Mouse (Mus musculus): ENCODE results near the gene Ppox. TPM values are rescaled to one million over a fixed set of nuclear protein-coding genes. Genes with fewer than 3 reads are reported as not detected.

The Ppox gene
- total RNA-seq, 2 experiments from 2014 or later, result 20.4 to 21.8 TPM

DNA sequence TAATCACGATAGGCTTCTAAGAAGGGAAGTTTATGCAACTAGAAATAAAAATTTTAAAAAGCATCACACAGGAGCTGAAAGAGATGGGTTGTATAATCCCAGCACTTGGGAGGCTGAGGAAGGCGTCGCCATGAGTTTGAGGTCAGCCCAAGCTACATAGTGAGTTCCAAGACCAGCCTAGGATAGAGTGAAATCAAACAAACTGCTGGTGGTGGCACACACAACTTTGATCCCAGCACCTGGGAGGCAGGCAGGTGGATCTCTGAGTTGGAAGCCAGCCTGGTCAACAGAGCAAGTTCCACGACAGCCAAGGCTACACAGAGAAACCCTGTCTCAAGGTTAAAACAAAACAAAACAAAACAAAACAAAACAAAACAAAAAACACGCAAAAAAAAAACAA lies 48.6 kb downstream of the Ppox start:
- intact Hi-C loops (cut with DNase I), result no loop called here
- DNase-seq (ENCODE audit: extremely low spot score in 1 of 2, low spot score in 2 of 2), result no peak

DNA sequence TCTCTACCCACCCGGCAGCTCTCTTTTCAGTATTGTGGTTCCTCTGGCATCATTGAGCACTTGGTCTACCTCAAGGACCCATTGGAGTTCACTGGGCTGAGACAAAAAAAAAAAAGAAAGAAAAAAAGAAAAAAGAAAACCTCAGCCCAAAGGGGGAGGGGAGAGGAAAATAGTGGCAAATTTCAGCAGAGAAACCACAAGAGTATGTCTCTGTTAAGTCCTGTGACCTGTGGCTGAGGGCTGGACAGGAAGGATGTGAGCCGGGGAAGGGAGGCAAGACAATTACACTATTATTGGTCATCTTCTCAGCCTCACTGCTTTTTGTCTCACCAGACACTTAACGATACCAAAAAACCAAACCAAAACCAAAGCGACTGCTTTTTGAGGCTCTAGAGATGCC lies 49.1 kb downstream of the Ppox start:
- intact Hi-C loops (cut with DNase I), result no loop called here

DNA sequence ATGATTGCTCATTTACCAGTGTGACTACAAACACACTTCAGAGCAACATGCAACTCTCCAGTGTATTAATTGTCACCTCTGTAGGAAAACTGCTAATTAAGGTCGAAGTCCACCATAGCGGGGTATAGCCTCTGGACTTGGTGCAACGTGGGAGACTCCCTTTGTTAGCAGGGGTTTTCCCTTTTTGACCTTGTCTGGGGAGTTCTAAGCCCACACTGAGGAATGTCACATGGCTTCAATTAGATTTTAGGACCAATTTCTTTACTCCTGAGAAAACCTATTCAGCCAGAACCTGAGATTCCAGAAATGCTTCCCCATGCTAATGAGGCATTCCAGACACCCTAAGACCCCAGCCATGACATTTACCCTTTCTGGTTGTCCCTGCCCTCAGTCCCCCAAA lies 50.8 kb downstream of the Ppox start:
- intact Hi-C loops (cut with DNase I), result no loop called here
- DNase-seq (ENCODE audit: extremely low spot score in 1 of 2, low spot score in 2 of 2), result no peak

More for the DNA sequence above, 49.1 kb downstream of the Ppox start:
- no peak for DNase-seq (ENCODE audit: extremely low spot score in 1 of 2, low spot score in 2 of 2)

DNA sequence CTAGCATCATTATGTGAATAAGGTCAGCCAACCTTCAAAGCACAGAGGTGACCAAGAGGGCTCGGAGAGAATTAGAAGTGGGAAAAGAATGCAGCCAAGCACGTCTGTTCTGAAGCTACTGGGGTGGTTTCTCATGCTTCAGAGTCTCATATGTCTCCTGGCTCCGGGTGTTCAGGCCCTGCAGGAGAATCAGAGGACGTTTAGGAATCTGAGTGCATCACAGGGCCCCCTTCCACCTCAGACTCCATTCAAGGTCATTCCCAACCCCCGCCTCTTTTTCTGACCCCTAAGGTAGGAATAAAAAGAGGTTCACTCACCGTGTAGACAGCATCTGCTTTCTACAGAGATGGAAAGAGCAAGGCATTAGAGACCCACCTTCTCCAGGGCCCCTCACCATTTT lies 51.2 kb downstream of the Ppox start:
- no peak for DNase-seq (ENCODE audit: extremely low spot score in 1 of 2, low spot score in 2 of 2)
- intact Hi-C loops (cut with DNase I), result no loop called here

DNA sequence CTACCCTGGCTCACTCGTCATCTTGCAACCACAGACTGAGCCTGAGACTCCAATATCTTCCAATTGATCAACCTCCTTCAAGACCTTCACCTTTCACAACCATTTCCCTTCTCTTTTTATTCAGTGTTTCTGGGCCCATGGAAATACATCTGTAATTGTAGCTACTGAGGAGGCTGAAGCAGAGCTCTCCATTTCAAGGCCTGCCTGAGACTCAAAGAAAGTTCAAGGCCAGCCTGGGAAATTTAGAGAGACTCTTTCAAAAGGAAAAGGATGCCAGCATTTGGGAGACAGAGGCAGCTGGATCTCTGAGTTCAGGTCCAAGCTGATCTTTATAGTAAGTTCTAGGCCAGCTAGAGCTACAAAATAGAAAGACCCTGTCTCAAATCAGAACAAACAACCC lies 53.1 kb downstream of the Ppox start:
- no peak for DNase-seq (ENCODE audit: extremely low spot score in 1 of 2, low spot score in 2 of 2)
- intact Hi-C loops (cut with DNase I), result no loop called here

DNA sequence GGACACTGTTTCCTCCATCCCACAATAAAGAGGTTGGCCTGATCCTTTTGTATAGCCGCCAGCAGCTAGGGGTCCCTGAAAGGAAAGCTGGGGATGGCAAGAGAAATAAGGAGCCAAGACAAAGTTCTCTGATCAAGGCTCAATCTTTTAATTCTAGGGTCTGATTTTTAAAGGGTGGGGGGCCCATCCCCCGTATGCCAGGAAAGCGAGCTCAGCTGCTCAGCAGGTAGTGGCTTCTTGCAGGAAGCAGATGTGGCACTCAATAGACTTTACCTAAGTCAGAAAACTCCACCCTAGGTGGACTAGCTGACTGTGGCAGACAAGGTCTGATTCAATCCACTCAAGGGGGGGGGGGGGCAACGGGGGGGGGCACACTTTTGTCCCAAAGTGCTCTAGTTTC lies 54.2 kb downstream of the Ppox start:
- intact Hi-C loops (cut with DNase I), result no loop called here

More for the DNA sequence above, 54.2 kb downstream of the Ppox start:
- no peak for DNase-seq (ENCODE audit: extremely low spot score in 1 of 2, low spot score in 2 of 2)

Other genes with a start within 250 kb of the Ppox start
- 10 to 100 TPM; 12.5 to 14.2 TPM for gene Fcgr3, start 216.3 kb downstream of the Ppox start, total RNA-seq (2021)
- gene Cfap126, start 167.3 kb downstream of the Ppox start, total RNA-seq (2021), result under 1 TPM; 0.34 to 0.69 TPM
- 100 to 1,000 TPM; 200 to 210 TPM for gene Sdhc, start 130.6 kb downstream of the Ppox start, total RNA-seq (2021)
- not detected for gene Mpz, start 130.5 kb downstream of the Ppox start, total RNA-seq (2021)
- 10 to 100 TPM; 28.0 to 42.2 TPM for gene Pcp4l1, start 84.9 kb downstream of the Ppox start, total RNA-seq (2021)
- not detected for gene Nr1i3, start 67.2 kb downstream of the Ppox start, total RNA-seq (2021)
- 10 to 100 TPM; 71.4 to 71.6 TPM for gene Tomm40l, start 58.7 kb downstream of the Ppox start, total RNA-seq (2021)
- 1 to 10 TPM; 2.5 to 3.9 TPM for gene Apoa2, start 56.1 kb downstream of the Ppox start, total RNA-seq (2021)
- gene Fcer1g, start 46.8 kb downstream of the Ppox start, total RNA-seq (2021), result 10 to 100 TPM; 11.9 to 13.4 TPM
- gene Adamts4, start 30.8 kb downstream of the Ppox start, total RNA-seq (2021), result 1 to 10 TPM; 4.6 to 7.2 TPM
- gene Ndufs2, start 29.8 kb downstream of the Ppox start, total RNA-seq (2021), result 100 to 1,000 TPM; 243 to 255 TPM
- gene B4galt3, start 10.9 kb downstream of the Ppox start, total RNA-seq (2021), result 10 to 100 TPM; 59.7 to 64.1 TPM
- 10 to 100 TPM; 51.5 to 53.4 TPM for gene Usp21, start 6.8 kb upstream of the Ppox start, total RNA-seq (2021)
- 100 to 1,000 TPM; 110 to 114 TPM for gene Ufc1, start 13.8 kb upstream of the Ppox start, total RNA-seq (2021)
- 10 to 100 TPM; 34.6 to 37.8 TPM for gene Dedd, start 48.0 kb upstream of the Ppox start, total RNA-seq (2021)
- gene Nit1, start 64.5 kb upstream of the Ppox start, total RNA-seq (2021), result 10 to 100 TPM; 38.5 to 41.0 TPM
- 100 to 1,000 TPM in 1 of 2 experiments, 10 to 100 TPM in 1; 93.9 to 107 TPM for gene Pfdn2, start 64.5 kb upstream of the Ppox start, total RNA-seq (2021)
- 1 to 10 TPM; 7.1 to 7.8 TPM for gene Klhdc9, start 79.6 kb upstream of the Ppox start, total RNA-seq (2021)
- 1 to 10 TPM; 1.4 TPM for gene Nectin4, start 88.9 kb upstream of the Ppox start, total RNA-seq (2021)
- gene Arhgap30, start 107.8 kb upstream of the Ppox start, total RNA-seq (2021), result 1 to 10 TPM; 2.0 to 2.1 TPM
- gene Usf1, start 130.1 kb upstream of the Ppox start, total RNA-seq (2021), result 100 to 1,000 TPM; 110 to 119 TPM
- 1 to 10 TPM; 1.5 to 2.6 TPM for gene Tstd1, start 137.7 kb upstream of the Ppox start, total RNA-seq (2021)
- 1 to 10 TPM; 6.3 to 9.0 TPM for gene F11r, start 156.3 kb upstream of the Ppox start, total RNA-seq (2021)
- gene Alyref2, start 222.3 kb upstream of the Ppox start, total RNA-seq (2021), result 1 to 10 TPM; 4.6 to 5.5 TPM

Measured in left cerebral cortex, postnatal 10 days (tissue).